Mouse (Mus musculus): ENCODE data around the gene Stat5a. TPM values are rescaled to one million over a fixed set of nuclear protein-coding genes. Genes with fewer than 3 reads are reported as not detected.

The Stat5a gene
- total RNA-seq, 2 experiments from 2014 or later, result 4.8 to 6.5 TPM

DNA sequence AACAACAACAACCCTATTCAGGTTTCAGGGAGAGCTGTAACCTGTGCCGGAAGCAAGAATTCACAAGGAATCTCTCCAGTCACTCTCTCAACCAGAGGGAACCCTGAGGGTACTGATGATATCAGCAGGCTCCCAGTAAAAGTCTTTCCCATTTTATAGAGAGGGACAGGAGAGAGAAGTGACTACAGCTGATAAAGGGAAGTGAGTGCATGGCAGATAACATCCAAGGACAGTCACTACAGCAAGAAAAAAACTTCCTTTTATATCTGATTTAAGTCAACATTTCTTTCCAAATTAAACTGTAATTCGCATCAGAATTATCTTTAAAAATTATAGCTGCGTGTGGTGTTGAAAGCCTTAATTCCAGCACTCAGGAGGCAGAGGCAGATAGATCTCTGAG is 68.2 kb downstream of the Stat5a start:
- no peak for ATAC-seq (replicated peaks; ENCODE audit: low FRiP score, poor library complexity, severe bottlenecking)

- peak; percentile 4; the same call in 1 of the 2 replicates for ATAC-seq (replicated peaks; ENCODE audit: low FRiP score, poor library complexity, severe bottlenecking)
These were observed 71.5 kb downstream of the Stat5a start for GRCm38 (mm10) chr11:100930611-100931010.

- peak; percentile 79 for ATAC-seq (replicated peaks; ENCODE audit: low FRiP score, poor library complexity, severe bottlenecking)
These were observed 72.2 kb downstream of the Stat5a start for GRCm38 (mm10) chr11:100931254-100931921.

Other genes with a start within 250 kb of the Stat5a start
- gene Nkiras2, start 240.1 kb upstream of the Stat5a start, total RNA-seq (2015; ENCODE audit: low replicate concordance), result 10.2 and 18.2 TPM in 2 replicates
- 7.3 and 11.2 TPM in 2 replicates for gene Nkiras2, start 240.1 kb upstream of the Stat5a start, total RNA-seq (2017; ENCODE audit: low replicate concordance)
- 31.8 and 31.9 TPM in 2 replicates for gene Dnajc7, start 239.2 kb upstream of the Stat5a start, total RNA-seq (2015; ENCODE audit: low replicate concordance)
- 25.8 and 50.7 TPM in 2 replicates for gene Dnajc7, start 239.2 kb upstream of the Stat5a start, total RNA-seq (2017; ENCODE audit: low replicate concordance)
- gene Zfp385c, start 166.9 kb upstream of the Stat5a start, total RNA-seq (2015; ENCODE audit: low replicate concordance), result 0.63 TPM in 1 of 2 replicates, not detected in the other
- gene Zfp385c, start 166.9 kb upstream of the Stat5a start, total RNA-seq (2017; ENCODE audit: low replicate concordance), result not detected in 2 replicates
- 8.4 and 14.0 TPM in 2 replicates for gene Dhx58, start 155.1 kb upstream of the Stat5a start, total RNA-seq (2015; ENCODE audit: low replicate concordance)
- 8.8 and 22.0 TPM in 2 replicates for gene Dhx58, start 155.1 kb upstream of the Stat5a start, total RNA-seq (2017; ENCODE audit: low replicate concordance)
- 6.0 and 10.9 TPM in 2 replicates for gene Kat2a, start 146.9 kb upstream of the Stat5a start, total RNA-seq (2015; ENCODE audit: low replicate concordance)
- gene Kat2a, start 146.9 kb upstream of the Stat5a start, total RNA-seq (2017; ENCODE audit: low replicate concordance), result 3.1 and 6.6 TPM in 2 replicates
- gene Hspb9, start 145.5 kb upstream of the Stat5a start, total RNA-seq (2015; ENCODE audit: low replicate concordance), result not detected in 2 replicates
- gene Hspb9, start 145.5 kb upstream of the Stat5a start, total RNA-seq (2017; ENCODE audit: low replicate concordance), result not detected in 2 replicates
- gene Rab5c, start 121.1 kb upstream of the Stat5a start, total RNA-seq (2015; ENCODE audit: low replicate concordance), result 61.4 and 79.7 TPM in 2 replicates
- gene Rab5c, start 121.1 kb upstream of the Stat5a start, total RNA-seq (2017; ENCODE audit: low replicate concordance), result 52.2 and 70.8 TPM in 2 replicates
- gene Kcnh4, start 99.4 kb upstream of the Stat5a start, total RNA-seq (2015; ENCODE audit: low replicate concordance), result not detected in 2 replicates
- not detected in 2 replicates for gene Kcnh4, start 99.4 kb upstream of the Stat5a start, total RNA-seq (2017; ENCODE audit: low replicate concordance)
- not detected in 2 replicates for gene Hcrt, start 96.4 kb upstream of the Stat5a start, total RNA-seq (2015; ENCODE audit: low replicate concordance)
- gene Hcrt, start 96.4 kb upstream of the Stat5a start, total RNA-seq (2017; ENCODE audit: low replicate concordance), result not detected in 2 replicates
- 1.5 and 1.7 TPM in 2 replicates for gene Ghdc, start 88.4 kb upstream of the Stat5a start, total RNA-seq (2015; ENCODE audit: low replicate concordance)
- gene Ghdc, start 88.4 kb upstream of the Stat5a start, total RNA-seq (2017; ENCODE audit: low replicate concordance), result 1.4 and 2.3 TPM in 2 replicates
- 6.9 and 14.8 TPM in 2 replicates for gene Stat5b, start 8.6 kb upstream of the Stat5a start, total RNA-seq (2015; ENCODE audit: low replicate concordance)
- 6.7 and 10.3 TPM in 2 replicates for gene Stat5b, start 8.6 kb upstream of the Stat5a start, total RNA-seq (2017; ENCODE audit: low replicate concordance)
- gene Stat3, start 80.2 kb downstream of the Stat5a start, total RNA-seq (2015; ENCODE audit: low replicate concordance), result 16.7 and 43.4 TPM in 2 replicates
- gene Stat3, start 80.2 kb downstream of the Stat5a start, total RNA-seq (2017; ENCODE audit: low replicate concordance), result 37.8 and 51.4 TPM in 2 replicates
- gene Cavin1, start 111.5 kb downstream of the Stat5a start, total RNA-seq (2015; ENCODE audit: low replicate concordance), result 0.63 TPM in 1 of 2 replicates, not detected in the other
- gene Cavin1, start 111.5 kb downstream of the Stat5a start, total RNA-seq (2017; ENCODE audit: low replicate concordance), result 1.1 TPM in 1 of 2 replicates, not detected in the other
- 487 and 539 TPM in 2 replicates for gene Atp6v0a1, start 150.1 kb downstream of the Stat5a start, total RNA-seq (2015; ENCODE audit: low replicate concordance)
- 528 and 748 TPM in 2 replicates for gene Atp6v0a1, start 150.1 kb downstream of the Stat5a start, total RNA-seq (2017; ENCODE audit: low replicate concordance)
- 3.1 and 3.7 TPM in 2 replicates for gene Naglu, start 210.7 kb downstream of the Stat5a start, total RNA-seq (2015; ENCODE audit: low replicate concordance)
- 2.0 and 2.8 TPM in 2 replicates for gene Naglu, start 210.7 kb downstream of the Stat5a start, total RNA-seq (2017; ENCODE audit: low replicate concordance)
- 2.1 TPM in 1 of 2 replicates, not detected in the other for gene Hsd17b1, start 219.1 kb downstream of the Stat5a start, total RNA-seq (2015; ENCODE audit: low replicate concordance)
- gene Hsd17b1, start 219.1 kb downstream of the Stat5a start, total RNA-seq (2017; ENCODE audit: low replicate concordance), result 1.9 TPM in 1 of 2 replicates, not detected in the other
- gene Coasy, start 223.2 kb downstream of the Stat5a start, total RNA-seq (2015; ENCODE audit: low replicate concordance), result 6.7 and 7.5 TPM in 2 replicates
- gene Coasy, start 223.2 kb downstream of the Stat5a start, total RNA-seq (2017; ENCODE audit: low replicate concordance), result 3.8 and 9.6 TPM in 2 replicates
- gene Mlx, start 227.9 kb downstream of the Stat5a start, total RNA-seq (2015; ENCODE audit: low replicate concordance), result 20.5 and 26.9 TPM in 2 replicates
- gene Mlx, start 227.9 kb downstream of the Stat5a start, total RNA-seq (2017; ENCODE audit: low replicate concordance), result 18.4 and 23.7 TPM in 2 replicates
- gene Psmc3ip, start 236.1 kb downstream of the Stat5a start, total RNA-seq (2015; ENCODE audit: low replicate concordance), result 2.7 and 4.4 TPM in 2 replicates
- 4.1 and 13.7 TPM in 2 replicates for gene Psmc3ip, start 236.1 kb downstream of the Stat5a start, total RNA-seq (2017; ENCODE audit: low replicate concordance)